Mouse (Mus musculus): ENCODE measurements around the gene Eif3a. TPM values are rescaled to one million over a fixed set of nuclear protein-coding genes. Genes with fewer than 3 reads are reported as not detected.

Gene Eif3a
- polyA plus RNA-seq, 1 experiment from 2014 or later, result 185 TPM

DNA sequence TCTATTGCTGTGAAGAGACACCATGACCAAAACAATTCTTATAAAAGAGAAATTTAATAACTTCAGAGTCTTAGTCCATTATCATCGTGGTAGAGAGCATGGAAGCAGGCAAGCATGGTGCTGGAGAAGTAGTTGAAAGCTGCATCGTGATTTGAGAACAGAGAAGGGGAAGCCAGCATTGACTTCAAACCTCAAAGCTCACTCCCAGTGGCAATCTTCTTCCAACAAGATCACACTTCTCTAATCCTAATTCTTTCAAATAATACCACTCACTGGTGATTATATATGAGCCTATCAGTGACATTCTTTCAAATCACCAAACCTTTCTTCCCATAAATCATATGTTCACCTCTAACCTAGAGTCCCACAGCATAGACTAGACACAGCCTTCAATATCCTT, 14.4 kb upstream of the Eif3a start:
- Histone ChIP-seq H3K4me2 (no peak overlapping the region), H3K9ac (no peak overlapping the region), H3K4me3 (ENCODE audit: low read depth, low read length) (no peak overlapping the region), H3K27ac (ENCODE audit: low read depth) (no peak overlapping the region), H3K36me3 (ENCODE audit: insufficient read depth) (no peaks in the 10 kb centered on the region), H3K27me3 (ENCODE audit: insufficient read depth, low read length) (no peaks in the 10 kb centered on the region), H3K9me3 (ENCODE audit: low read depth, low read length) (no peaks in the 10 kb centered on the region), H3K4me1 (ENCODE audit: insufficient read depth) (no peaks in the 10 kb centered on the region)
- ATAC-seq (ENCODE audit: insufficient read depth) (no peak), DNase-seq (no peak)
- no peak for TF ChIP-seq CTCF (IDR thresholded peaks at IDR 0.05; ENCODE audit: low read depth)
- WGBS, result 64% methylated on average over 2 of the region's 2 CpGs

GRCm38 (mm10) chr19:60799867-60800569, 9.6 kb upstream of the Eif3a start:
- TF ChIP-seq CTCF (IDR thresholded peaks at IDR 0.05; ENCODE audit: low read depth), result no peak
- Histone ChIP-seq H3K4me1 (ENCODE audit: insufficient read depth) (no peaks in the 10 kb centered on the region), H3K9ac (no peak overlapping the region), H3K27me3 (ENCODE audit: insufficient read depth, low read length) (no peaks in the 10 kb centered on the region), H3K27ac (ENCODE audit: low read depth) (no peak overlapping the region), H3K4me2 (no peak overlapping the region), H3K4me3 (ENCODE audit: low read depth, low read length) (no peak overlapping the region), H3K36me3 (ENCODE audit: insufficient read depth) (no peaks in the 10 kb centered on the region), H3K9me3 (ENCODE audit: low read depth, low read length) (no peaks in the 10 kb centered on the region)
- ATAC-seq (ENCODE audit: insufficient read depth) (no peak), DNase-seq (no peak)
- WGBS, result 79% methylated on average over 7 of the region's 7 CpGs

- no peak overlapping the region for H3K4me2 ChIP-seq
- no peak for ATAC-seq (ENCODE audit: insufficient read depth)
- H3K27ac ChIP-seq (ENCODE audit: low read depth), result no peak overlapping the region
- H3K9ac ChIP-seq, result no peak overlapping the region
- H3K9me3 ChIP-seq (ENCODE audit: low read depth, low read length), result no peaks in the 10 kb centered on the region
- no peak for TF ChIP-seq CTCF (IDR thresholded peaks at IDR 0.05; ENCODE audit: low read depth)
- 84% methylated on average over 2 of the region's 2 CpGs for WGBS
- no peaks in the 10 kb centered on the region for H3K27me3 ChIP-seq (ENCODE audit: insufficient read depth, low read length)
- no peaks in the 10 kb centered on the region for H3K36me3 ChIP-seq (ENCODE audit: insufficient read depth)
- H3K4me3 ChIP-seq (ENCODE audit: low read depth, low read length), result no peak overlapping the region
- H3K4me1 ChIP-seq (ENCODE audit: insufficient read depth), result no peaks in the 10 kb centered on the region
- DNase-seq, result no peak
Measured at GRCm38 (mm10) chr19:60797415-60797814, 7.0 kb upstream of the Eif3a start.

- no peaks in the 10 kb centered on the region for H3K9me3 ChIP-seq (ENCODE audit: low read depth, low read length)
- no peak overlapping the region for H3K4me3 ChIP-seq (ENCODE audit: low read depth, low read length)
- peaks cover 3% of the 10 kb centered on the region; the same call in 1 of the 2 replicates for H3K4me1 ChIP-seq (ENCODE audit: insufficient read depth)
- DNase-seq, result no peak
- no peak overlapping the region for H3K4me2 ChIP-seq
- ATAC-seq (ENCODE audit: insufficient read depth), result no peak
- no peak overlapping the region for H3K27ac ChIP-seq (ENCODE audit: low read depth)
- no peaks in the 10 kb centered on the region for H3K27me3 ChIP-seq (ENCODE audit: insufficient read depth, low read length)
- 79% methylated on average over 2 of the region's 2 CpGs for WGBS
- H3K9ac ChIP-seq, result no peak overlapping the region
- H3K36me3 ChIP-seq (ENCODE audit: insufficient read depth), result no peaks in the 10 kb centered on the region
- TF ChIP-seq CTCF (IDR thresholded peaks at IDR 0.05; ENCODE audit: low read depth), result no peak
Measured at GRCm38 (mm10) chr19:60795244-60795643, 4.8 kb upstream of the Eif3a start.

GRCm38 (mm10) chr19:60793170-60793707, 2.8 kb upstream of the Eif3a start:
- H3K9me3 ChIP-seq (ENCODE audit: low read depth, low read length), result no peaks in the 10 kb centered on the region
- DNase-seq, result no peak
- peaks cover 3% of the 10 kb centered on the region for H3K4me1 ChIP-seq (ENCODE audit: insufficient read depth)
- no peaks in the 10 kb centered on the region for H3K36me3 ChIP-seq (ENCODE audit: insufficient read depth)
- no peak for TF ChIP-seq CTCF (IDR thresholded peaks at IDR 0.05; ENCODE audit: low read depth)
- no peak overlapping the region for H3K4me2 ChIP-seq
- no peak overlapping the region for H3K27ac ChIP-seq (ENCODE audit: low read depth)
- H3K27me3 ChIP-seq (ENCODE audit: insufficient read depth, low read length), result no peaks in the 10 kb centered on the region
- H3K9ac ChIP-seq, result no peak overlapping the region
- 73% methylated on average over 2 of the region's 2 CpGs for WGBS
- no peak overlapping the region for H3K4me3 ChIP-seq (ENCODE audit: low read depth, low read length)
- ATAC-seq (ENCODE audit: insufficient read depth), result no peak

GRCm38 (mm10) chr19:60791164-60791563, 706 bp upstream of the Eif3a start:
- Histone ChIP-seq H3K27me3 (ENCODE audit: insufficient read depth, low read length) (no peaks in the 10 kb centered on the region), H3K36me3 (ENCODE audit: insufficient read depth) (no peaks in the 10 kb centered on the region), H3K4me3 (ENCODE audit: low read depth, low read length) (peak overlapping the region; percentile 96), H3K4me2 (peak overlapping the region; percentile 89), H3K27ac (ENCODE audit: low read depth) (peak overlapping the region; percentile 99), H3K9me3 (ENCODE audit: low read depth, low read length) (no peaks in the 10 kb centered on the region), H3K4me1 (ENCODE audit: insufficient read depth) (peaks cover 5% of the 10 kb centered on the region), H3K9ac (peak overlapping the region; percentile 96)
- no peak for TF ChIP-seq CTCF (IDR thresholded peaks at IDR 0.05; ENCODE audit: low read depth)
- no peak for DNase-seq
- whole genome bisulfite sequencing, result 11% methylated on average over 9 of the region's 9 CpGs
- ATAC-seq (ENCODE audit: insufficient read depth), result no peak; the same call in 1 of the 2 replicates

DNA sequence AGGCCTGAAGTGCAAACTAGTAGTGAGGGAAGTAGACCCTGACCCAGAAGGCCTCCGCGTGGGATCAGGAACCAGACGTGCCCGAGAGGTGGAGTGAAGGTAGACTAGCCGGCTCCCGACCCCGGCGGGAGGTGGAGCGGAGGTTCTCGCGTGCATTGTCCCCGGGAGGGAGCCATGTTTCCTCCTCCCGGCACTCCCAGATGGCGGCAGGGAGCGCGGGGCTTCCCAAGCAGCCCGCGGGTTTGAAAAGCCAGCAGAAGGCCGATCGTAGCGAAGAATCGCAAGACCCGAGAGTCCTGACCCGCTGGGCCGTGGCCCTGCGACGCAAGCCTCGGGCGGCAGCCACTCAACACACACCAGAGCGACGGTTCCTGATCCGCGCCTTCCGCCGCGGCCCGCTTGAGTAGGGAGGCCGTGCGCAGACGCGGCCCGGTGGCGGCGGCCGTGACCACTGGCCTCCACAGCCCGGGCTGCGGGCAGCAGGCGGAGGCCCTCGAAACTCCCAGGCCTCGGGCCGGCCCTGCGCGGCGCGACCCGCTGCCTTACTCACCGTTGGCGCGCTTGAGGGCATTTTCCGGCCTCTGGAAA, 445 bp downstream of the Eif3a start:
- no peaks in the 10 kb centered on the region for H3K27me3 ChIP-seq (ENCODE audit: insufficient read depth, low read length)
- peak overlapping the region; percentile 99 for H3K27ac ChIP-seq (ENCODE audit: low read depth)
- no peak for TF ChIP-seq CTCF (IDR thresholded peaks at IDR 0.05; ENCODE audit: low read depth)
- H3K36me3 ChIP-seq (ENCODE audit: insufficient read depth), result no peaks in the 10 kb centered on the region
- H3K9me3 ChIP-seq (ENCODE audit: low read depth, low read length), result no peaks in the 10 kb centered on the region
- DNase-seq, result peak; percentile 56
- ATAC-seq (ENCODE audit: insufficient read depth), result peak; percentile 66
- peaks cover 5% of the 10 kb centered on the region for H3K4me1 ChIP-seq (ENCODE audit: insufficient read depth)
- H3K4me3 ChIP-seq (ENCODE audit: low read depth, low read length), result peak overlapping the region; percentile 96
- peak overlapping the region; percentile 96 for H3K9ac ChIP-seq
- under 1% methylated on average over 59 of the region's 60 CpGs for WGBS
- peak overlapping the region; percentile 89 for H3K4me2 ChIP-seq
